Mouse (Mus musculus) liver, embryonic 12.5 days (tissue): ENCODE measurements around the gene Tas2r105. TPM values are rescaled to one million over a fixed set of nuclear protein-coding genes. Genes with fewer than 3 reads are reported as not detected.

ENCODE experiments used
- ATAC-seq: fragments of 200-750 bp; cut with Nextera tagmentation; 2 replicates; pipeline ENCODE4 v1.8.0; 2017; ENCODE audit warnings: moderate number of reproducible peaks, mild to moderate bottlenecking, moderate library complexity
- H3K27ac ChIP-seq: fragments of 300-500 bp; sonication (generic); 2 replicates; pipeline ENCODE4 v1.5.1; 2016; ENCODE audit warnings: mild to moderate bottlenecking
- H3K27me3 ChIP-seq: fragments of 300-500 bp; sonication (generic); replicated peaks from 2 replicates; pipeline ENCODE4 v1.6.1; 2016; ENCODE audit warnings: mild to moderate bottlenecking, moderate library complexity
- H3K36me3 ChIP-seq: fragments of 300-500 bp; sonication (generic); 2 replicates; pipeline ENCODE4 v1.6.1; 2016; ENCODE audit warnings: mild to moderate bottlenecking, moderate library complexity
- H3K4me1 ChIP-seq: fragments of 300-500 bp; sonication (generic); 2 replicates; pipeline ENCODE4 v1.6.1; 2016
- H3K4me2 ChIP-seq: fragments of 300-500 bp; sonication (generic); 2 replicates; pipeline ENCODE4 v1.6.1; 2016; ENCODE audit warnings: mild to moderate bottlenecking, moderate library complexity
- H3K4me3 ChIP-seq: fragments of 300-500 bp; sonication (generic); 2 replicates; pipeline ENCODE4 v1.5.1; 2016; ENCODE audit warnings: mild to moderate bottlenecking, moderate library complexity
- H3K9ac ChIP-seq: fragments of 300-500 bp; sonication (generic); 2 replicates; pipeline ENCODE4 v1.6.1; 2016; ENCODE audit warnings: mild to moderate bottlenecking, moderate library complexity
- H3K9me3 ChIP-seq: fragments of 300-500 bp; sonication (generic); replicated peaks from 2 replicates; pipeline ENCODE4 v1.6.1; 2016; ENCODE audit warnings: mild to moderate bottlenecking, moderate library complexity
- WGBS: fragments of 180-500 bp; shearing (Covaris S2); methylation state at CpG from one replicate; pipeline ENCODE4 v1.1.7; 2016; ENCODE audit not compliant: insufficient replicate concordance; 5-methylcytosine and 5-hydroxymethylcytosine counted together
- polyA plus RNA-seq: library from polyadenylated mRNA; unstranded; fragments of >200 nt; fragmentation: Nextera tagmentation; extraction: Ambion mirVana; gene quantifications from 2 replicates; pipeline ENCODE4 v1.2.1, GENCODE M21; 2016

Gene Tas2r105
- not detected in 2 replicates for polyA plus RNA-seq

DNA sequence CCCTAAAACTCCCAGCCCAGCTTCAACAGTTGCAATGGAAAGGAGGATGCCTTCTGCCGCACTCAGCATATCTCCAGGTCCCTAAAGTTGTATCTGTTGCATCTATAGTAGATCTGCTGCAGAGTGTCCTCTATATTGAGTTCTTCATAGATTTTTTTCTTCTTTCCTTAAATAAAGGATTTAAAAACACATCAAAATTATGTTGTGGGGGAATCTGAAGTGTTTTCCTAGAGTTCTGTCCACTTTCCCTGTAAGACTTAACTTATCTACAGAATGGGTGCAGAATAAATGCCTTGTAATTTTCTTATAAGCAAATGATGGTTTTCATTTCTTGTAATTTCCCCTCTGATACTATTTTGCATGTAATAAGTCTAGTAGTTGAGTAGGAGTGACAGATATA, at the start of gene Tas2r105:
Gene Tas2r105 (minus strand): TSS at position 101 of the 400 bp plus-strand sequence.
- H3K9me3 ChIP-seq, result no peaks in the 10 kb centered on the region
- H3K9ac ChIP-seq, result no peak within 1 kb of the TSS
- H3K36me3 ChIP-seq, result no peaks in the 10 kb centered on the region
- no peak within 1 kb of the TSS for H3K4me2 ChIP-seq
- ATAC-seq, result no peak
- H3K4me3 ChIP-seq, result no peak within 1 kb of the TSS
- H3K27ac ChIP-seq, result no peak within 1 kb of the TSS
- H3K27me3 ChIP-seq, result no peaks in the 10 kb centered on the region
- WGBS, result 50% methylated on average over 1 of the region's 1 CpGs
- H3K4me1 ChIP-seq, result no peaks in the 10 kb centered on the region

- 34% methylated on average over 7 of the region's 7 CpGs for WGBS
- ATAC-seq, result no peak
- Histone ChIP-seq H3K9me3 (peaks cover 8% of the 10 kb centered on the region; the same call in 1 of the 2 replicates), H3K36me3 (no peaks in the 10 kb centered on the region), H3K4me2 (no peak overlapping the region), H3K27me3 (no peaks in the 10 kb centered on the region), H3K4me1 (no peaks in the 10 kb centered on the region), H3K9ac (no peak overlapping the region), H3K27ac (no peak overlapping the region), H3K4me3 (no peak overlapping the region)
Measured at GRCm38 (mm10) chr6:131712803-131713202, 25.5 kb upstream of the Tas2r105 start.

DNA sequence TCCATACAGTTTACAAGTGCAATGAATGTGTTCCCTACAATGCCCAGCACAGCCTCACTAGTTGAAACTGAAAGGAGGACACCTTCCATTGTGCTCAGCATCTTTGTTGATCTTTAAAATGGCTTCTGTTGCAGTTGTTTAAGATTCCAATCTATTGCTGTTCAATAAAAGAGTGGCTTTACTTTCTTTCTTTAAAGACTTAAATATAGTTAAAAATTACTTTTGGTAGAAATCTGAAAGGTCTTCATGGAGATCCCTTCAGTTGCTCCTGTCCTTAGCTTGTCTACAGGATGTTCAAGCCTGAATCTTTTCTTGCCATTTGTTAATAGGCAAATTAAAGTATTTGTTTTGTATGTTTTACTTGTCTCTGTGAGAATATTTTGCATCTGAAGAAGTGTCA, 2.7 kb upstream of the Tas2r105 start, which contains the start of gene Tas2r114:
Gene Tas2r114 (minus strand): TSS at position 101 of the 400 bp plus-strand sequence.
- no peaks in the 10 kb centered on the region for H3K9me3 ChIP-seq
- H3K36me3 ChIP-seq, result no peaks in the 10 kb centered on the region
- H3K4me1 ChIP-seq, result no peaks in the 10 kb centered on the region
- no peak within 1 kb of the TSS for H3K4me2 ChIP-seq
- H3K27ac ChIP-seq, result no peak within 1 kb of the TSS
- H3K9ac ChIP-seq, result no peak within 1 kb of the TSS
- H3K4me3 ChIP-seq, result no peak within 1 kb of the TSS
- H3K27me3 ChIP-seq, result no peaks in the 10 kb centered on the region
- ATAC-seq, result no peak

- no peak within 1 kb of the TSS for H3K27ac ChIP-seq
- no peaks in the 10 kb centered on the region for H3K36me3 ChIP-seq
- no peak within 1 kb of the TSS for H3K9ac ChIP-seq
- H3K4me2 ChIP-seq, result no peak within 1 kb of the TSS
- H3K4me3 ChIP-seq, result no peak within 1 kb of the TSS
- no peaks in the 10 kb centered on the region for H3K27me3 ChIP-seq
- WGBS, result 54% methylated on average over 1 of the region's 1 CpGs
- ATAC-seq, result no peak
- no peaks in the 10 kb centered on the region for H3K9me3 ChIP-seq
- H3K4me1 ChIP-seq, result no peaks in the 10 kb centered on the region
Measured at GRCm38 (mm10) chr6:131685644-131686043, 1.7 kb downstream of the Tas2r105 start, which contains the start of gene Tas2r104. Gene Tas2r104 (minus strand): TSS chr6:131685744.

- Histone ChIP-seq H3K4me2 (no peak within 1 kb of the TSS), H3K9ac (no peak within 1 kb of the TSS), H3K4me1 (no peaks in the 10 kb centered on the region), H3K27ac (no peak within 1 kb of the TSS), H3K27me3 (no peaks in the 10 kb centered on the region), H3K36me3 (no peaks in the 10 kb centered on the region), H3K4me3 (no peak within 1 kb of the TSS), H3K9me3 (no peaks in the 10 kb centered on the region; the same call in 1 of the 2 replicates)
- ATAC-seq, result no peak
- WGBS, result 43% methylated on average over 3 of the region's 3 CpGs
Measured at GRCm38 (mm10) chr6:131678786-131679185, 8.5 kb downstream of the Tas2r105 start, which contains the start of gene Tas2r106. Gene Tas2r106 (minus strand): TSS chr6:131678886.

DNA sequence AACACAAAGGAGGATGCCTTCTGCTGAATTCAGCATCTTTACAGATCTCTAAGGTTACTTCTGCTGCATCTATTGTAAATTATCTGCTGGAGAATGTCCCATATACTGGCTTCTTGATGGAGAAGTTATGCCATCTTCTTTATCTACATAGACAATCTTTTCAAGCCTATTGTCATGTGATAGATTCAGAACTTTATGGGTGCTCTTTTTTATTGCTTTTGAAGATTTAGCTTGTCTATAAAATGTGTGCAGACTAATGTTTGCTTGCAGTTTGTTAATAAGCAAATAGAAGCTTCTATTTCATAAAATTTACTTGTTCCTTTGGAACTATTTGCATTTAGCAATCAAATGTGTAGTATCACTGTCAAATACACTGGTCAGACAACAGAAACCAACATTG, 27.2 kb downstream of the Tas2r105 start, which contains the start of gene Tas2r107:
Gene Tas2r107 (minus strand): TSS at position 101 of the 400 bp plus-strand sequence.
- Histone ChIP-seq H3K27me3 (no peaks in the 10 kb centered on the region), H3K4me1 (no peaks in the 10 kb centered on the region), H3K4me2 (no peak within 1 kb of the TSS), H3K9ac (no peak within 1 kb of the TSS), H3K27ac (no peak within 1 kb of the TSS), H3K36me3 (no peaks in the 10 kb centered on the region), H3K4me3 (no peak within 1 kb of the TSS), H3K9me3 (no peaks in the 10 kb centered on the region)
- no peak for ATAC-seq

Other genes starting within 250 kb of the Tas2r105 start
- not detected in 2 replicates for gene 5430401F13Rik, start 201.1 kb downstream of the Tas2r105 start, polyA plus RNA-seq
- gene Gm6619, start 201.1 kb downstream of the Tas2r105 start, polyA plus RNA-seq, result not detected in 2 replicates
- gene Tas2r130, start 56.6 kb downstream of the Tas2r105 start, polyA plus RNA-seq, result not detected in 2 replicates
- not detected in 2 replicates for gene Tas2r107, start 27.3 kb downstream of the Tas2r105 start, polyA plus RNA-seq
- gene Tas2r106, start 8.6 kb downstream of the Tas2r105 start, polyA plus RNA-seq, result not detected in 2 replicates
- gene Tas2r104, start 1.8 kb downstream of the Tas2r105 start, polyA plus RNA-seq, result not detected in 2 replicates
- not detected in 2 replicates for gene Tas2r114, start 2.6 kb upstream of the Tas2r105 start, polyA plus RNA-seq